Mouse (Mus musculus): ENCODE results near the gene Pphln1.

The Pphln1 gene

GRCm38 (mm10) chr15:93539415-93539814 lies 141.3 kb downstream of the Pphln1 start:
- DNase-seq (ENCODE audit: low spot score in 2 of 2), result no peak

Data from left cerebral cortex, adult 9 months (tissue).